Mouse (Mus musculus) T-helper 2 cell (primary cell): ENCODE measurements around the gene Dennd6b.

Source experiments
- in situ Hi-C: fragments of 300-600 bp; cut with MboI, MseI; formaldehyde crosslinking; loops from one replicate; pipeline ENCODE4 v1.15.1; 2025; ENCODE audit warnings: high pct_unique_total_duplicates

The Dennd6b gene

DNA sequence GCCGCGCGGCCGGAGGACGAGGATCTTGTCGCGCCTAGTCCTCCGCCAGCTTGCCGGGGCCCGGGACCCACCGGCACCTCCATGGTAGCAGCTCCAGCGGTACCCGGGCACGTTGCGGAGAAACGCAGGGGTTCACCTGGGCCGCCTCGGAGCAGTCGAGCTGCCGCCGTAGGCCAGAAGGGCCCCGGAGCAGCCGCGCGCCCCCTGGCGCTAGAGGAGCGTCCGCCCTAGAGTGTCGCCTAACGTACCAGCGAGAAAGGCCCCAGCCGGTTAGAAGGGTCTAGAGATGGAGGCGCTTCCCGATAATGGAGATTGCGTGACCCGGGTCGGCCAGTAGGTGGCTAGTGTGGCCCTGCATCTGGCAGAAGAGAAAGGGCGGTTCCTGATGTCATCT lies at the start of gene Dennd6b:
TSS of gene Dennd6b (minus strand) at position 184 of the 394 bp plus-strand sequence.
- in situ Hi-C loops: no loop called here

- in situ Hi-C loops: no loop called here
Measured at GRCm38 (mm10) chr15:89241025-89241424, 44.7 kb upstream of the Dennd6b start.

GRCm38 (mm10) chr15:89239751-89240392 lies 43.6 kb upstream of the Dennd6b start:
- in situ Hi-C loops: no loop called here

- in situ Hi-C loops: no loop called here
Measured at GRCm38 (mm10) chr15:89234052-89234451, 37.8 kb upstream of the Dennd6b start.

DNA sequence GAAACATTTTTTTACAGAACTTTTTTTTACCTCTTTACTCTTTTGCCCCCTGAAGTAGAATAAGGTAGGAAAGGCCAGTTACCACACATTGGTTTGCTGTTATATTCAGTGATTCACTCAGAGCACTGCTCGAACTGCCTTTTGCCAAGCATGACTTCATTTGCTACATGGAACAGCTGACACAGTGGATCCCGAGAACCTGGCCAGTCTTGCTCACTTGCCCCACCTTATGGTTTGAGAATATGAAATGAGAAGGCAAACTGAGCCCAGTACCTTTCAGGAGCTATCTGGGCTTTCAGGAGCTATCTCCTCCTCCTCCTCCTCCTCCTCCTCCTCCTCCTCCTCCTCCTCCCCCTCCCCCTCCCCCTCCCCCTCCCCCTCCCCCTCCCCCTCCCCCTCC lies 37.3 kb upstream of the Dennd6b start:
- in situ Hi-C loops: no loop called here

- in situ Hi-C loops: no loop called here
Measured at GRCm38 (mm10) chr15:89215611-89216233, 19.4 kb upstream of the Dennd6b start.

DNA sequence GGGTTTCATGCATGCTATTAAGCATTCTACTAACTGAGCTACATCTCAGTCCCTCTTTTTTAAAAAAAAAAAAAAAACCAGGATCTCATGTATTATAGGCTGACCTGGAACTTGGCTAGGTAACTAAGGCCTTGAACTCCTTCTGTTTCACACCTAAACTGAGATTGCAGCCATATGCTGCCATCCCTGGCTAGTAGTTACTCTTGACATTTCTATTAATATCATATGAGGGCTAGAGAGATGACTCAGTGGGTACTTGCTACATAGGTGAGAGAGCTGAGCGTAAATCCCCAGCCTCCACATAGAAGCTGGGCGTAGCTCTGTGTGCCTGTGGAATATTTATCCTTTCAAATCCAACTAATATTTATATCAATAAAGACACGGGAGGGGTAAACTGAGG lies 18.7 kb upstream of the Dennd6b start:
- in situ Hi-C loops: no loop called here

GRCm38 (mm10) chr15:89213517-89213916 lies 17.2 kb upstream of the Dennd6b start:
- in situ Hi-C loops: no loop called here

DNA sequence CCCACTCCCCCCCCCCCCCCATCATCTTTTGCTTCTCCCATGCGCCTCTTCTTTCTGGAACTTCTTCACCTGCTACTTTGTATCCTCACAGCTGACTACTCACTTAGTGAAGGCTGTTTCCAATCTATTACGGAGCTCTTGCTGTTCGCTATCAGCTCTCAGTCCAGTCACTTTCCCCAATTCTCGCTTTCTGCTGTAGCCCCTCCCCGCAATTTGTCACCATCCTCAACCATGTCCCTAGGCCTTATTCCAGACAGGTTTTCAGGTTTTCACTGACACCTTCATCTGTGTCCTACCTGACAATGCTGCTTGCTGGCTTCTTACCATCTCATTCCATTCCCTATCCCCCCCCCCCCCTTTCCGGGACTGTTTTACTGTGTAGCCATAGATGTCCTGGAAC lies 16.2 kb upstream of the Dennd6b start:
- in situ Hi-C loops: no loop called here

DNA sequence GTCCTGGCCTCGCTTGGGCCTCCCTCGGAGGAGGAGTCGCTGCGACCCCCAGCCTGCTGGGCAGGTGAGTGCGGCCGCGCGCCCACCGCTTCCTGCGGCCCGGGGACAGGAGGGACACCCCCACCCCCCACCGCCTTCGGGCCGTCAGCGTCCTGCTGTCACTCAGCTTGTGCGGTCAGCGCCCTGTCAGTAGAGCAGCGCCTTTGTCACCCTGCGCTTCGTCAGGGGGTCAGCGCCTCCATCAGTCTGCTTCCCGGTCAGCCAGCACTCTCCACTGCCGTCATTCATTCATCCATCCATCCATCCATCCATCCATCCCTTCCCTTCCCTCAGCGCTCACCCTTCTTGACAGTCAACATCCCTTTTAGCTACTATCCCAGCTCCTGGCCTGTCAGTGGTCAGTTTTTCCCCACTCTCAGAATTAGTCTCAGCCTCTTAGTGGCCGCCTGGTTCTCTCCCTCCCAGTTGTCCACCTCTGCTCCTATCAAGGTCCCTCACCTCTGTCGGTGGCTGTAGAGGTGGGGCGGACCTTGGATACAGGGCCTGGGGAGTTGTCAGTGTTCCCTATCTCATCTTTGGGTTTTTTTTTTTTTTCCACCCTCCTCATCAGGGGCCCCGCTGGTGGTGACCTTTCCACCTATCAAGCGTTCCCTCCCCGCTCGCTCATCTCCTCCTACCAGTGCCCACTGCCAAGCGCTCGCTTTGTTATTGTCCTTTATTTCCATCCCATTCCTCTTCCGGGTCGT lies 15.6 kb upstream of the Dennd6b start:
- in situ Hi-C loops: no loop called here

- in situ Hi-C loops: no loop called here
Measured at GRCm38 (mm10) chr15:89210915-89211715, 14.8 kb upstream of the Dennd6b start, which contains the start of gene Ppp6r2. Gene Ppp6r2, plus strand, starts transcription at chr15:89211553.

- in situ Hi-C loops: no loop called here
Measured at GRCm38 (mm10) chr15:89209886-89210761, 13.8 kb upstream of the Dennd6b start.

DNA sequence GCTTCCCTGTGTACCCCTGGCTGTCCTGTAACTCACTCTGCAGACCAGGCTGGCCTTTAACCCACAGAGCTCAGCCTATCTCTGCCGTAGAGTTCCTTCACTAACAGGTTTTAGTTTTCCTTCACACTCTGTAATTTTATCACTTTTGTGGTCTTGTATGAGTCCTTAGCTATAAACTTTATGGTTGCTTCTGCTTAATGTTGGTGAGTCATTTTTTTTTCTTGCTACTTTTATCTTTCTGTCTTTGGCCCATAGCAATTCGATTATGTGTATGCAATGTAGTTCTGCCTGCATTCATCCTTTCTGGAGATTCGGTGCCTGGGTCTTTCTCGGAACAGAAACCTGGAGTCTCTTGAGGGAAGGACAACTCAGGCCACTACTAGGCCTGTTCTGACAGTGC lies 11.2 kb upstream of the Dennd6b start:
- in situ Hi-C loops: no loop called here

DNA sequence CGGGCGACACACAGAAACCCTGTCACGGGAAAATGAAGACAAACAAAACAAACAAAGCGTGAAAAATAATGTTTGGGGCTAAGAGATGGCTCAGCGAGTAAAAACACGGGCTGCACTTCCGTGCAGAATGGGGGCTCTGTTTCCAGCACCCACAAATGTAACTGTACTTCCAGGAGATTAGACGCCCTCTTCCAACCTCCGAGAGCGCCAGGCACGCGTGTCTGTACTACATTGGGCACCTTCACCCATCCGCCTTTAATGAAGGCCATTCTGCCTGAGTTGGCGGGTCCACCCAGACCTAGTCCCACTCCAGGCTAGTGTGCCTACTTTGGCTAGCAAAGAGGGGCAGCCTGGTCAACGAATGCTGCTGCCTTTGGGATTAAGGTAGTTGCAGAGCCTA lies 760 bp upstream of the Dennd6b start:
- in situ Hi-C loops: no loop called here

- in situ Hi-C loops: no loop called here
Measured at GRCm38 (mm10) chr15:89195690-89196312, 495 bp downstream of the Dennd6b start.

DNA sequence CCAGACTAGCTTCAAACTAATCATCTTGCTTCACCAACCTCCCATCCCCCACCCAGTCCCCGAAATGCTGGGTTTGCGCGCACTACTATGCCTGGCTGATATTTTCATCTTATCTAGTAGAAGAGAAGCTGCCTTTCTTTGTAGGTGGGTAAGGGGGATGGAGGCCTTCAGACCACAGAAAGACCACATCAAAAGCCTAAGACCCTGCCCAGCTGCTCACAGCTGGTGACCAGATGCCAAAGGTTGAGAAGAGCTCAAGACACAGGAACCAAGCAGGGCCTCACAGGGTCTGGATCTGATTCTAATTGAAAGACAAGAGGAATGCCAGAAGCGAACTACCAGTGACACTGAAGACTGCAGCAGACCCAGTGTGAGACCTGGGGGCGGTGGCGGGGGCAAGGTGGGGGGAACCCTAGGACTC lies 1.0 kb downstream of the Dennd6b start:
- in situ Hi-C loops: no loop called here

DNA sequence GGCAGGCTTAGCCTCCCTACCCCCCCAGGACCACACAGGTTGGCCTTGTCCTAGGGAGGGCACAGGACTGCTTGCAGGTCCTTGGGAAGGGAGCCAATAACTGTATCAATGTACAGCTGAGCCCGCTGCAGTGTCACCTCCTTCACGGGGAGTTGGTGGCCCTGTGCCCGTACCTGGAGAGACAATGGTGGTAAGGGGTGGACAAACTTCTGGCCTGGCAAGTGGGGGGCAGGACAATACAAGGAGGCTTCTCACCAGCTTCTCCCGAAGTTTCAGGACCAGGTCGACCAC lies 11.4 kb downstream of the Dennd6b start:
- in situ Hi-C loops: no loop called here

GRCm38 (mm10) chr15:89184141-89184936 lies 12.0 kb downstream of the Dennd6b start:
- in situ Hi-C loops: no loop called here

- in situ Hi-C loops: no loop called here
Measured at GRCm38 (mm10) chr15:89182842-89183241, 13.5 kb downstream of the Dennd6b start.

- in situ Hi-C loops: no loop called here
Measured at GRCm38 (mm10) chr15:89182328-89182741, 14.0 kb downstream of the Dennd6b start.
